Mouse (Mus musculus) midbrain, embryonic 11.5 days (tissue): ENCODE measurements around the gene Commd6. TPM values are rescaled to one million over a fixed set of nuclear protein-coding genes. Genes with fewer than 3 reads are reported as not detected.

Experiments used
- ATAC-seq: fragments of 200-750 bp; cut with Nextera tagmentation; 2 replicates; pipeline ENCODE4 v1.8.0; 2017; ENCODE audit warnings: moderate TSS enrichment, moderate library complexity; ENCODE audit not compliant: low FRiP score
- DNase-seq: peaks from one replicate; pipeline ENCODE4 v3.0.0; 2015; ENCODE audit warnings: low spot score; ENCODE audit errors: missing footprints
- H3K27ac ChIP-seq: fragments of 300-500 bp; sonication (generic); 2 replicates; pipeline ENCODE4 v1.5.1; 2014; ENCODE audit warnings: low read depth, low read length
- H3K27me3 ChIP-seq: fragments of 300-500 bp; sonication (generic); 2 replicates; pipeline ENCODE4 v1.6.1; 2014; ENCODE audit warnings: mild to moderate bottlenecking, low read length, moderate library complexity, mixed read lengths; ENCODE audit not compliant: control insufficient read depth, insufficient read depth
- H3K36me3 ChIP-seq: fragments of 300-500 bp; sonication (generic); 2 replicates; pipeline ENCODE4 v1.6.1; 2014; ENCODE audit warnings: mild to moderate bottlenecking, low read length, moderate library complexity, mixed read lengths; ENCODE audit not compliant: control insufficient read depth, insufficient read depth
- H3K4me1 ChIP-seq: fragments of 300-500 bp; sonication (generic); 2 replicates; pipeline ENCODE4 v1.6.1; 2014; ENCODE audit warnings: low read length; ENCODE audit not compliant: control insufficient read depth, insufficient read depth
- H3K4me2 ChIP-seq: fragments of 300-500 bp; sonication (generic); 2 replicates; pipeline ENCODE4 v1.6.1; 2014; ENCODE audit warnings: mild to moderate bottlenecking, moderate library complexity
- H3K4me3 ChIP-seq: fragments of 300-500 bp; sonication (generic); 2 replicates; pipeline ENCODE4 v1.5.1; 2014; ENCODE audit warnings: low read depth, low read length
- H3K9ac ChIP-seq: fragments of 300-500 bp; sonication (generic); 2 replicates; pipeline ENCODE4 v1.6.1; 2014; ENCODE audit warnings: low read length
- H3K9me3 ChIP-seq: fragments of 300-500 bp; sonication (generic); 2 replicates; pipeline ENCODE4 v1.6.1; 2016; ENCODE audit warnings: low read length; ENCODE audit not compliant: control insufficient read depth
- WGBS: fragments of 180-500 bp; shearing (Covaris S2); extraction: QIAGEN DNeasy Blood & Tissue Kit; methylation state at CpG from one replicate; pipeline ENCODE4 v1.1.7; 2014; 5-methylcytosine and 5-hydroxymethylcytosine counted together
- polyA plus RNA-seq: library from polyadenylated mRNA; unstranded; fragments of >200 nt; fragmentation: Nextera tagmentation; extraction: Ambion mirVana; gene quantifications from 2 replicates; pipeline ENCODE4 v1.2.1, GENCODE M21; 2014

The Commd6 gene
- 119 and 121 TPM in 2 replicates for polyA plus RNA-seq

DNA sequence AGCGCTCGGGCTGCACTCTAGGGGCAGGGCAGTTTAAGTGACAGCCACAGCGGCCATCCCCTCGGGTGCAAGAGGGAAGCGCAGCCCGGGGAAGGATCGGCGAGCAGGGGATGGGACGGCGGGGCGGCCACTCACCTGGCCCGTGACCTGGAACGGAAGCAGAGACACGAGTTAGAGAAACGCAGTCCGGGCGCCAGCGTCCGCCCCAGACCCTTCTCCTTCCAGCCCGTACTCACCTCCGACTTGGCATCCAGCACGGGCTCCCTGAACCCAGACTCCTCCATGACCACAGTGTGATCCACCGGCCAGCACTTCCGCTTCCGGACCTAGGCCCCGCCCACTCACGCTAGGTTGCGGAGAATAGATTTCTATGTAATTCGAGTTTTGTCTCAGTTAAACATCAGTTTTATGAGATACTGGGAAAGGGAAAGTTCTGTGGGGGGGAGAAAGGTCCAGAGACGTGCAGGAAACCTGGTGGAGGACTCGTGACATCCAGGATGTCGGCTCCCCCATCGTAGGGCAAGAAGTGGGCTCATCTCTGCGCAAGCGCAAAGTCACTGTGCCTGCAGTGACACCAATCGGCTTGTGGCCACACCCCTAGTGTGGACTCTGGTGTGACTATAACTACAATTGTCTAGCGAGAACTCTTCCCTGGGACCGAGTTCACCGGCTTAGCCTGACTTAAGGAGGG lies at the start of gene Commd6:
Gene Commd6, minus strand, starts transcription at position 534 of the 691 bp plus-strand sequence.
- under 1% methylated on average over 39 of the region's 39 CpGs for WGBS
- peak; percentile 99 for ATAC-seq
- DNase-seq, result peak; percentile 99
- Histone ChIP-seq H3K27ac (peak within 1 kb of the TSS; percentile 8), H3K27me3 (no peaks in the 10 kb centered on the region), H3K9ac (peak within 1 kb of the TSS; percentile 68), H3K4me1 (peaks cover 3% of the 10 kb centered on the region; the same call in 1 of the 2 replicates), H3K36me3 (no peaks in the 10 kb centered on the region), H3K9me3 (no peaks in the 10 kb centered on the region), H3K4me2 (peak within 1 kb of the TSS; percentile 59), H3K4me3 (peak within 1 kb of the TSS; percentile 49)

DNA sequence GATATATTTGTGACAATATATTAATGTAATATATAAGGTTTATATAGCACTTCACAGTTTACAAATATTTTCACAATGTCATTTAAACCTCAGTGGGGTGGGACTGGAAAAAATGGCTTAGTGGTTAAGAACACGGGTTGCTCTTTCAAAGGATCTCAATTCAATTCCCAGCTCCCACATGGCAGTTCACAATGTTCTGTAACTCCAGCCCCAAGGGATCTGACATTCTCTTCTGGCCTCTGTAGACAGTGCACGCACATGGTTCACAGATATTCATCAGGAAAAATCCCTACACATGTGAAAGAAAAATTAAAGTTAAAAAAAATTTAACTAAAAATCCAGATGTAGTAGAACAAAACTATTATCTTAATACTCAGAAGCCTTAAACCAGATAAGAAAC lies 47.9 kb upstream of the Commd6 start:
- Histone ChIP-seq H3K27me3 (no peaks in the 10 kb centered on the region), H3K4me1 (no peaks in the 10 kb centered on the region), H3K4me2 (no peak overlapping the region), H3K36me3 (no peaks in the 10 kb centered on the region), H3K4me3 (no peak overlapping the region), H3K27ac (no peak overlapping the region), H3K9me3 (no peaks in the 10 kb centered on the region), H3K9ac (no peak overlapping the region)
- DNase-seq, result no peak
- ATAC-seq, result no peak
- WGBS, result 97% methylated on average over 2 of the region's 2 CpGs

DNA sequence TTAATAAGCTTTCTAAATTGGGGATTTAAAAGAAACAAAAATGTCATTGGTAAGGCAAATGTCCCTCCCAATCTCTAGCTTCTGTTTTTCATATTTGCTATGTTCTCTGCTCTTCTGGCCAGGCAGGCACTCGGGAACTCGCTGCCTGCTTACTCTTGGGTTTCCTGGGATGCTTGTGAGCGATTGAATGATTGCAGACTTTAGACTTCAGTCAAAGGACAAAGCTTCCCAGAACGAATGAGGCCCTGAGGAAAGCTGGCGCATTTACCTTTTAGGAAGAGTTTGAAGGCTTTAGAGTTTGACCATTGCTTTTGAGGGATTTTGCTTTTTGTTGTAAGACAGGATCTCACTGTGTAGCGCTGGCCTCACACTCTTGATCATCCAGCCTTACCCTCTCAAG lies 47.2 kb upstream of the Commd6 start:
- H3K36me3 ChIP-seq, result no peaks in the 10 kb centered on the region
- no peaks in the 10 kb centered on the region for H3K9me3 ChIP-seq
- no peak for DNase-seq
- no peak overlapping the region for H3K4me2 ChIP-seq
- WGBS, result 90% methylated on average over 6 of the region's 6 CpGs
- H3K4me3 ChIP-seq, result no peak overlapping the region
- no peaks in the 10 kb centered on the region for H3K4me1 ChIP-seq
- no peak overlapping the region for H3K27ac ChIP-seq
- no peaks in the 10 kb centered on the region for H3K27me3 ChIP-seq
- ATAC-seq, result no peak
- H3K9ac ChIP-seq, result no peak overlapping the region

DNA sequence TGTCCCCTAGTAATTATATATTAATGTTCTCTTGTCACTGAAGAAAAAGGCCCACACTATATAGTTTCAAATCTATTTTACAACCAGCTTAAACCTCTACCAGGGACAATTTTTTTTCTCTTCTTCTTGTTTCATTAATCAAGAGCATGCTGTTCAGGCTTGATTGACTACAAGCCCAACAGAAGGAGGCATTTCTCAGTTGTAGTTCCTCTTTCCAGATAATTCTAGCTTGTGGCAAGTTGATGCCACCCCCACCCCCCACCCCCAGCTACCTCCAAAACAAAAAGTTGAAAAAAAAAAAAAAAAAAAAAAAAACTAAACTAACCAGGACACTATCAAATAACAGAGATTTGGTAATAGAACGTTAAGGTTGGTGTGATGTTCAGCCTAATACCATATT lies 31.7 kb upstream of the Commd6 start:
- no peaks in the 10 kb centered on the region for H3K9me3 ChIP-seq
- 92% methylated on average over 1 of the region's 1 CpGs for WGBS
- H3K4me2 ChIP-seq, result no peak overlapping the region
- H3K27me3 ChIP-seq, result no peaks in the 10 kb centered on the region
- H3K9ac ChIP-seq, result no peak overlapping the region
- no peaks in the 10 kb centered on the region for H3K4me1 ChIP-seq
- H3K27ac ChIP-seq, result no peak overlapping the region
- ATAC-seq (no peak), DNase-seq (no peak)
- no peak overlapping the region for H3K4me3 ChIP-seq
- H3K36me3 ChIP-seq, result peaks cover 2% of the 10 kb centered on the region; the same call in 1 of the 2 replicates

DNA sequence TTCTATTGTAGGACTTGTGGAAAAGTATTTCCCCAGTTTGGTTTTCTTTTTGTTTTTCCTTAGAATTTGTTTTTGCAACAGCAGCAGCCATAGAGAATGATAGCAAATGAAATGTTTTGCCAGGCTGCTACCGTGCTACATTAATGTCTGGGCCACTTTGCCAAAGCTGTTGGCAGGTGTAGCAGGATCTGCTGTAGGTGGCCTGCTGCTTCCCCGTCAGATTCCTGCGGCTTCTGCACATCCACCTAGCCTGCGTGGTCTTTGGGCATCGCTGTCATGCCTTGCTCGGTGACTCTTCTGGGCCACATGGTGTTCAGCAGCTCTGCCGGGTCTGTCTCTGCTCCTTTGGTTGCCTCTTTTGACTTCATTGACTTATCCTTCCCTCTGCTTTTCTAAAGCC lies 28.1 kb upstream of the Commd6 start:
- Histone ChIP-seq H3K27ac (no peak overlapping the region), H3K36me3 (no peaks in the 10 kb centered on the region), H3K9me3 (no peaks in the 10 kb centered on the region), H3K4me1 (no peaks in the 10 kb centered on the region), H3K4me2 (no peak overlapping the region), H3K4me3 (no peak overlapping the region), H3K27me3 (no peaks in the 10 kb centered on the region), H3K9ac (no peak overlapping the region)
- WGBS, result 95% methylated on average over 7 of the region's 7 CpGs
- DNase-seq (no peak), ATAC-seq (no peak)

DNA sequence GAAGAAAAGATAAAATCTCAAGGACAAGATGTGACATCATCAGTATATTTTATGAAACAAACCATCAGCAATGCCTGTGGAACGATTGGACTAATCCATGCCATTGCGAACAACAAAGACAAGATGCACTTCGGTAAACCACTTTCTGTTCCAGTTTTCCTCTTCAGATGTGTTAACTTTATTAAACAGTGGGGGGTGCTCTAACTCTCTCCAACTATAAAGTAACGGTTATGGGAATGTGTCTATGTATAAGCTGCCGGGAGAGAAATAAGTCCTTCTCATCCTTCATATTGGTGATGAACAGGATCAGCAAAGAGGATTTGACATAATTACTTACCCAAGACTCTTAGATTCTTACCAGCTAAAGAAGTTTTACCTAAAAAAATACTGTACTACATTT lies 26.1 kb upstream of the Commd6 start:
- H3K9me3 ChIP-seq, result no peaks in the 10 kb centered on the region
- no peak overlapping the region for H3K9ac ChIP-seq
- H3K4me3 ChIP-seq, result no peak overlapping the region
- no peak overlapping the region for H3K4me2 ChIP-seq
- H3K36me3 ChIP-seq, result no peaks in the 10 kb centered on the region
- H3K27ac ChIP-seq, result no peak overlapping the region
- no peak for DNase-seq
- H3K4me1 ChIP-seq, result no peaks in the 10 kb centered on the region
- no peaks in the 10 kb centered on the region for H3K27me3 ChIP-seq
- WGBS, result 90% methylated on average over 5 of the region's 5 CpGs
- no peak for ATAC-seq

DNA sequence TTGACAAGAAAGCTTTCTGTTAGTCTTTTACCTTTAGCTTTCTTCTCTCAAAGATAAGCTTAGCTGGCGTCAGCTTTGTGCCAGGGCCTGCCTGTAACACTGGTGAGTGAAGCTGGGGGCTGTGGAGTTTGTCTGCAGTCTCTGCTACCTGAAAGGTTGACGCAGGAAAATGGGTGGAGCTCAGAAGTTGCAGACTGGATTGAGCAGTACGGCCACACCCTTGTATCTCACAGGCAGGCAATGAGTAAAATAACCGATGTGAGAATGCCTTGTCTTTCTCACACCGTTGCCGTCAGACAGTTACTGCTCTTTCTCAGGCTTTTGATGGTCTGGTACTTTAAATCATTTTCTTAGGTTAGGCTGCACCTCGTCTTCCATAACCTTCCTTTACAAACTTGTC lies 25.6 kb upstream of the Commd6 start:
- Histone ChIP-seq H3K4me1 (no peaks in the 10 kb centered on the region), H3K4me2 (no peak overlapping the region), H3K9me3 (no peaks in the 10 kb centered on the region), H3K36me3 (no peaks in the 10 kb centered on the region), H3K9ac (no peak overlapping the region), H3K4me3 (no peak overlapping the region), H3K27ac (no peak overlapping the region), H3K27me3 (no peaks in the 10 kb centered on the region)
- 93% methylated on average over 7 of the region's 7 CpGs for WGBS
- ATAC-seq (no peak), DNase-seq (no peak)

DNA sequence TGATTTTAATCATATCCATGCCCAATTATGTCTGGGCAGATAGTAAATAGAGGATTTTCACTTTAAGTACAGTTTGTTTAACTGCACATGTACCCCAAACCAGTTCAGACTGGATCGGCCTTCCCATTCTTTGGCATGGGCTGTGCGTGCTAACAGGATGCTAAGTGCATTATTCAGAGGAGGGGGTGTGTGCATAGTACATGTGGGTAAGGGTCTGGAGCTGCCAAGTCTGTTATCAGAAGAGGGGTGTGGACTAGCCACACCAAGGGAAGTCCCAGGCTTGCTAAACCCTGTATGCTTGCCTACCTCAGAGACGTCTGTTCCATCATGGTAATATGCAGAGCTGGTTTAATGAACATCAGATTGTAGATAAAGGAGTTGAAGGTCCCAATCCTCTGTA lies 23.8 kb upstream of the Commd6 start:
- Histone ChIP-seq H3K4me2 (no peak overlapping the region), H3K36me3 (no peaks in the 10 kb centered on the region), H3K9ac (no peak overlapping the region), H3K9me3 (no peaks in the 10 kb centered on the region), H3K4me3 (no peak overlapping the region), H3K4me1 (no peaks in the 10 kb centered on the region), H3K27me3 (no peaks in the 10 kb centered on the region), H3K27ac (no peak overlapping the region)
- WGBS, result 89% methylated on average over 3 of the region's 3 CpGs
- DNase-seq, result no peak
- ATAC-seq, result no peak

DNA sequence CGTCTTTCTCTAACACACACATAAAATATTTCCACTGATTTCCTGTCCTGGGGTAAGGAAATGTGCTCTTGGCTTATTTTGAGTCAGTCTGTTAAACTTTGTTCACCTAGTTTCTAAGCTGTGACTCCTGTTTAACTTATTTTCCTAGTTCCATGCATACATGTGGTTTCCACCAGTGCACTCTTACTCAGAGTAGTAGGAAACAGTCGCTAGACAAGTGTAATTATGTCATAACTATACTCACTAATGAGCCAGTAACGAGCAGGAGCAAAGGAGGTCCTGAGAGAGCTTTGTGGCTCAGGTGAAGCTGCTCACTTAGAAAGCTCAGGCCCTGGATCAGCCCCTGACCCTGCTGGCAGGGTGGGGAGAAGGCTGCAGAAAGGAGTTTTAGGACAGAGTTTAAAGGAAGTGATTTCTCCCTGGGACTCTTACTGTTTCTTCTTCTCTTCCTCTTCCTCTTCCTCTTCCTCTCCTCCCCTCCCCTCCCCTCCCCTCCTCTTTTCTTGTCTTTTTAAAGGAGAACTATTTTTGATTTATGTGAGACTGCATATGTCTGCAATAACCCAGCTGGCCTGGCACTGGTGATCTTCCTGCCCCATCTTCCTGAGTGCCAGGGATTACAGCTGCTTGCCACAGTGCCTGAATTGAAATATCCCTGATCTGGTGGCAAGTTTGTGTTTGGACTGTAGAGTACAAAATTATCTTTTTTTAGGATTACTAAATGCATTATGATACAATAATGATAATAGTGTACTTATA lies 21.3 kb upstream of the Commd6 start:
- no peak overlapping the region for H3K9ac ChIP-seq
- no peaks in the 10 kb centered on the region for H3K27me3 ChIP-seq
- H3K4me3 ChIP-seq, result no peak overlapping the region
- no peak for ATAC-seq
- WGBS, result 83% methylated on average over 3 of the region's 3 CpGs
- DNase-seq, result no peak
- H3K4me1 ChIP-seq, result no peaks in the 10 kb centered on the region
- no peaks in the 10 kb centered on the region for H3K9me3 ChIP-seq
- H3K36me3 ChIP-seq, result no peaks in the 10 kb centered on the region
- no peak overlapping the region for H3K4me2 ChIP-seq
- no peak overlapping the region for H3K27ac ChIP-seq
